Mouse (Mus musculus) C2C12 (cell line): ENCODE data around the gene Pcna. TPM values are rescaled to one million over a fixed set of nuclear protein-coding genes. Genes with fewer than 3 reads are reported as not detected.
"Not testable (repeated sequence)": the region's sequence is repeated elsewhere in the genome, so short reads cannot be mapped to it uniquely, and the experiment has no call there.

Experiments used
- H3K27me3 ChIP-seq: one replicate; pipeline ENCODE4 v1.6.1; 2011; ENCODE audit not compliant: control insufficient read depth, insufficient read depth, insufficient read length
- H3K36me3 ChIP-seq: one replicate; pipeline ENCODE4 v1.6.1; 2011; ENCODE audit not compliant: control insufficient read depth, insufficient read depth
- H3K4me3 ChIP-seq: one replicate; pipeline ENCODE4 v1.5.1; 2011; ENCODE audit warnings: mild to moderate bottlenecking, control low read depth; ENCODE audit not compliant: poor library complexity, insufficient read depth, severe bottlenecking
- H3K79me2 ChIP-seq: one replicate; pipeline ENCODE4 v1.6.1; 2011; ENCODE audit not compliant: control insufficient read depth, insufficient read depth
- H3K79me3 ChIP-seq: one replicate; pipeline ENCODE4 v1.6.1; 2011; ENCODE audit warnings: low read depth, control low read depth
- H3ac ChIP-seq: one replicate; pipeline ENCODE3; 2011; ENCODE audit warnings: low read depth; ENCODE audit not compliant: control insufficient read depth, insufficient read length
- CEBPB ChIP-seq: IDR thresholded peaks from one replicate; pipeline ENCODE4 v1.6.1; 2011; ENCODE audit warnings: low read depth, mild to moderate bottlenecking, control low read depth, moderate library complexity
- CTCF ChIP-seq: IDR thresholded peaks from one replicate; pipeline ENCODE4 v1.5.1; 2011; ENCODE audit not compliant: control insufficient read depth, insufficient read depth, insufficient read length
- FOSL1 ChIP-seq: IDR thresholded peaks from one replicate; pipeline ENCODE4 v1.8.0; 2011; ENCODE audit warnings: mild to moderate bottlenecking, low read length; ENCODE audit not compliant: poor library complexity, insufficient read depth, severe bottlenecking
- MAX ChIP-seq: IDR thresholded peaks from one replicate; pipeline ENCODE4 v1.6.1; 2011; ENCODE audit warnings: mild to moderate bottlenecking, control low read depth
- MYOD1 ChIP-seq: IDR thresholded peaks from one replicate; pipeline ENCODE4 v1.6.1; 2011; ENCODE audit warnings: low read depth; ENCODE audit not compliant: control insufficient read depth, insufficient read length
- MYOG ChIP-seq: IDR thresholded peaks from one replicate; pipeline ENCODE4 v1.6.1; 2011; ENCODE audit not compliant: control insufficient read depth, insufficient read length; ENCODE audit errors: extremely low read depth
- USF1 ChIP-seq: IDR thresholded peaks from one replicate; pipeline ENCODE4 v1.6.1; 2011; ENCODE audit warnings: low read depth, mild to moderate bottlenecking, control low read depth, moderate library complexity
- polyA plus RNA-seq: library from polyadenylated mRNA; unstranded; fragments of >200 nt; fragmentation: generic; extraction: Trizol; gene quantifications from one replicate; pipeline ENCODE4 v1.2.1, GENCODE M21; 2012; ENCODE audit warnings: missing spikeins

Gene Pcna
- polyA plus RNA-seq, 1 experiment = 228 TPM

GRCm38 (mm10) chr2:132291265-132291664 is 38.2 kb upstream of the Pcna start:
- Histone ChIP-seq H3K4me3 (no peak overlapping the region), H3K27me3 (no peaks in the 10 kb centered on the region), H3K36me3 (peaks cover 18% of the 10 kb centered on the region), H3K79me3 (peaks cover 31% of the 10 kb centered on the region), H3K79me2 (peaks cover 68% of the 10 kb centered on the region), H3ac (no peak overlapping the region)
- TF ChIP-seq MYOG (no peak), MAX (no peak), MYOD1 (no peak), USF1 (no peak), CTCF (no peak), FOSL1 (no peak), CEBPB (no peak)

DNA sequence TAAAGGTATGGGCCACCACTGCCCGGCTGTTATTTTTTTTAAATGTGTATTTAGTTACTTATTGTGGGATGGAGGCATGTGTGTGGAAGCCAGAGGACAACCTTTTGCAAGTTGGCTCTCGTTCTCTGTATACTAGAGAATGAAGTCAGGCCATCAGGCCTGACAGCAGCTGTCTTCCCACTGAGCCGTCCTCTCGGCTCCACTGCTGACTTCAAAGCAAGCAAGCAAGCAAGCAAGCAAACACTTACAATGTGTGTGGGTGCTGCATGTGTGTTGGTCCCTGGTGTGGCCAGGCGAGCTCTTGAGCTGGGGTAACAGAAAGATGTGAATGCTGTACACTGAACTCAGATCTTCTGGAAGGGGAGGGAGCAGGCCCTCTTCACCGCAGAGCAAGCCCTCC is 37.7 kb upstream of the Pcna start:
- peaks cover 72% of the 10 kb centered on the region for H3K79me2 ChIP-seq
- TF ChIP-seq CTCF (no peak), CEBPB (no peak), MAX (no peak), MYOG (no peak), FOSL1 (no peak), USF1 (no peak), MYOD1 (no peak)
- H3K4me3 ChIP-seq = no peak overlapping the region
- no peak overlapping the region for H3ac ChIP-seq
- H3K27me3 ChIP-seq = no peaks in the 10 kb centered on the region
- H3K79me3 ChIP-seq = peaks cover 31% of the 10 kb centered on the region
- peaks cover 18% of the 10 kb centered on the region for H3K36me3 ChIP-seq

DNA sequence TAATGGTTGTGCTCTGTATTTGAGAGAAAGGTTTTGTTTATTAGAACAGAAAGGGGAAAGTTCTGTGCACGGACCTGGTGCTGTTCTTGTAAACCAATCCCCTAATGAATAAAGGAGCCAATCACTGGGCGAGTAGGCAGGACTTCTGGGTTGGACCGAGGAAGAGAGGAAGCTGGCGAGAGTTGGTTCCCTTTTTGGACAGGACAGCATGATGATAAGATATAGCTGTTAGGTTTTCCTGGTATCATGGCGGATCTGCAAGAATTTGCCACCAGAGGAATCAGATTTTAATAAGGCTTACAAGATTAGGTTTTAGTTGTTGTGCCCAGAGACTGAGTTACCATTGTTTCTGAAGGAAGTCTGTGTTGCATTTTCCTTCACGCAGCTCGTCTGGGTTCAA is 36.1 kb upstream of the Pcna start:
- not testable (repeated sequence) for H3K27me3 ChIP-seq, H3ac ChIP-seq, H3K4me3 ChIP-seq, H3K36me3 ChIP-seq
- peaks cover 34% of the 10 kb centered on the region for H3K79me3 ChIP-seq
- H3K79me2 ChIP-seq = peaks cover 88% of the 10 kb centered on the region

- Histone ChIP-seq H3K4me3 (no peak overlapping the region), H3K36me3 (no peaks in the 10 kb centered on the region), H3K79me2 (peaks cover 89% of the 10 kb centered on the region), H3ac (no peak overlapping the region), H3K79me3 (peaks cover 37% of the 10 kb centered on the region), H3K27me3 (no peaks in the 10 kb centered on the region)
- peak; percentile 100 for TF ChIP-seq USF1
- TF ChIP-seq FOSL1 = no peak
Measured at GRCm38 (mm10) chr2:132286376-132287076, 33.4 kb upstream of the Pcna start.

DNA sequence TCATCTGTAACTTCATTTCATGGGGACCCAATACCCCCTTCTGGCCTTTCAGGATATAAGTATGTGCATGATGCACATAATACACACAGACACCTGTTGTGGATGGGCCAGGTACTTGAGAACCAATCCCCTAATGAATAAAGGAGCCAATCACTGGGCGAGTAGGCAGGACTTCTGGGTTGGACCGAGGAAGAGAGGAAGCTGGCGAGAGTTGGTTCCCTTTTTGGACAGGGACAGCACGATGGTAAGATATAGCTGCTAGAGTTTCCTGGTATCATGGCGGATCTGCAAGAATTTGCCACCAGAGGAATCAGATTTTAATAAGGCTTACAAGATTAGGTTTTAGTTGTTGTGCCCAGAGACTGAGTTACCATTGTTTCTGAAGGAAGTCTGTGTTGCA is 32.6 kb upstream of the Pcna start:
- peaks cover 89% of the 10 kb centered on the region for H3K79me2 ChIP-seq
- not testable (repeated sequence) for H3K36me3 ChIP-seq, H3ac ChIP-seq, H3K4me3 ChIP-seq, H3K27me3 ChIP-seq
- H3K79me3 ChIP-seq = peaks cover 33% of the 10 kb centered on the region

- TF ChIP-seq MAX = no peak
- TF ChIP-seq FOSL1 = no peak
- no peak for TF ChIP-seq CTCF
- TF ChIP-seq MYOD1 = no peak
- TF ChIP-seq USF1 = no peak
- TF ChIP-seq CEBPB = no peak
- no peak for TF ChIP-seq MYOG
- no peak overlapping the region for H3ac ChIP-seq
- H3K36me3 ChIP-seq = no peaks in the 10 kb centered on the region
- peaks cover 31% of the 10 kb centered on the region for H3K79me3 ChIP-seq
- H3K4me3 ChIP-seq = no peak overlapping the region
- peaks cover 85% of the 10 kb centered on the region for H3K79me2 ChIP-seq
- no peaks in the 10 kb centered on the region for H3K27me3 ChIP-seq
Measured at GRCm38 (mm10) chr2:132284492-132285139, 31.5 kb upstream of the Pcna start.
